Mouse (Mus musculus): ENCODE measurements at regions not wholly inside any gene's neighbourhood (a gene's known extent, or its start where the extent isn't known, plus 50 kb on each side); places are given as distances from the start of the nearest gene placed in this dataset.

DNA sequence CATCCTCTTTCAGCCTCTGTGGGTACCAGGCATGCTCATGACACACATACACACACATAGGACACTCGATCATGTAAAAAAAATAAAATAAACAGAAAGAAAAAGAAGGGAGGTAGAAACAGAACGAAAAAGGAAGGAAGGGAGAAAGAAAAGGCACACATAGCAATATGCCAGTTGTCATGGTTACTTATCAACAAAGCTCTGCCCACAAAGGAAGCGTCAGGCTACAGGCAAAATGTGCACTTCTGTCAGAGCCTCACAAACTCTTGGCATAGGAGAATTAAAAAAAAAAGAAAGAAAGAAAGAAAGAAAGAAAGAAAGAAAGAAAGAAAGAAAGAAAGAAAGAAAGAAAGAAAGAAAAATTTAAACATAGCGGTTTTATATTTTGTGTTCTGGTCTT lies 56.9 kb upstream of the Sox2 start:
- DNase-seq = no peak

DNA sequence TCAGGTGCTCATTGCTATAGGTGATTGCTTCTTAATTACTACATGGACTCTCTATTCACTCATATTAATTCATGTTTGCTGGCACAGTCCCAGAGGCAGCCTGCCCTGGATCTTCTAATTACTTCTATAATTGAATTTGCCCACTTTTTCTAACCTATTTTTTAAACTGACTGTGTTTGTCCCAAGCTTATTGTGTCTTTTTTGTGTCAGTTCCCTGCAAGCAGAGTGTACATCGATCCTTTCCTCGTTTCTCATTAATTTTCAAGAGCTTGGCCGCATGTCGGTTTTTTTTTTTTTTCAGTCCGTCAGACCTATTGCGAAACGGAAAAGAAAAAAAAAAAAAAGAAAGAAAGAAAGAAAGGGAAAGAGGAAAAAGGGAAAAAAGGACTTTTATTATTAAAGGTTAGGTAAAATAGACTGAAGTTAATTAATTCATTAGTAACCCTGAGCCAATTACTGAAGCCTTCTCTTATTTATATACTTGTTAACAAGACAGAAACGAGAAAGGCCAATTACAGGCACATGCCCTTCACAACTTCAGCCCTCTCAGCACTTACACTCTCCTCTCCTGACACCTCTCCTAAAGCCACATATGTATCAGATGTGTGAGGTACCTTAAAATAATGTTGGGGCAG lies 72.2 kb upstream of the Sox2 start:
- no peak for DNase-seq

DNA sequence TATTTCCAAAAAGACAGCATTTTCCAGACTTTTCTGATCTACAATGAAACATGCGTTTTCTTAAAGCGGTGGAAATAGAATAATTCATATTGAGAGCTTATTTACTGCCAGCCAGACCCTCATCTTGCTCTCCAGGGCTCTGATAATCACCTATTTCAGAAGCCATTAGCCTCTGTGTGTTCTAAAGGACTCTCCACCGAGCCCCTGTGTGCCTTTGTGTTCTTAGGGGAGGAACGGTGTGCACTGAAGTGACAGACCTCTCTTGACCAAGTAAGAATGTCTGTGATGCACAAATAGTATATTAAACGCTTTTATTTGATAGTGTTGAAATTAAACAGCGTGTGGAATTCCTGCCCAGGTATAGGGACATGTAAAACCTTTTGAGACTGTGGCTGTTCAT lies 73.1 kb upstream of the Sox2 start:
- DNase-seq = no peak

DNA sequence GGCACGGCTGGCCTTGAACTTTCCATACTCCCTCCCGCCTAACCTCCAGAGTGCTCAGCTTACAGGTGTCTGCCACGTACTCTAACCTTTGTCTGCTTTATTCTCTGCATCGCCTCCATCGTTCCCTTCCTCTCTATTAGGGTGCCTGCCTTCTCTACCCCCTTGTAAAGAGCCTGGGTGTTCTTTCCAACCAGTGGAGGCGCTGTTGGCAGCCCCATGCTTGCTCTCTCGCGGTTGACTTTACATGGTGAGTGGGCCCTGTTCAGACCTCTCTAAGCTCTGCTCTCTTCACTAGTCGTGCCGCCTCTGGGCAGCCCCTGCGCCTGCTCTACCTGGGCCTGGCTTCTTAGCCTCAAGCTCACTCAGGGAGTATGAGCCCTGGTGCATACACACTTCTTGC lies 74.0 kb upstream of the Sox2 start:
- DNase-seq = no peak

DNA sequence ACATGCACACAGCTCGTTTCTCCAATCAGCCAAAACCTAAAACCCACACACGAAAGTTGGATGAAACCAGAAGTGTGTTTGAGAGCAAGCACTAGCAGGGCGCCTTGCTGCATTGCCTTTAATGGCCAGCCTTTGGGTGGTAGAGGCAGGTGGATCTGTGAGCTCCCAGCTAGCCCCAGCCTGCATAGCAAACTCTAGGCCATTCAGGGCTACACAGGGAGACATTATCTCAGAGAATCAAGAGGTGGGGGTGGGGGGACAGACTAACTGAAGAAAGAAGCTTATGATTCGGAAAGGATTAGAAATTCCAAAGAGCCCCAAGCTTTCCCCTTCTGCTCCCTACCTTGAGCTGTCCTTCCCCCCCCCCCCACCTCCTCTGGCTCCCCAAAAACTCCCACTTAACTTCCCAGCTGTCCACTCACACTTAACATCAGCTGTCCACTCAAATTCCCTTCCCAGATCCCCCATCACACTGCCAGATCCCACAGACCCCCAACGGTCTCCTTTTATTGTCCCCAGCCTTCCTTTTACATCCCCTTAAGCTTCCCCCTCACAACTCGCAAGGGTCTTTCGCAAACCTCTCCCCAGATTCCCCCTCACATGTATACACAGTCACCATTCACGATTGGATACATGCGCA lies 75.4 kb upstream of the Sox2 start:
- DNase-seq = no peak

DNA sequence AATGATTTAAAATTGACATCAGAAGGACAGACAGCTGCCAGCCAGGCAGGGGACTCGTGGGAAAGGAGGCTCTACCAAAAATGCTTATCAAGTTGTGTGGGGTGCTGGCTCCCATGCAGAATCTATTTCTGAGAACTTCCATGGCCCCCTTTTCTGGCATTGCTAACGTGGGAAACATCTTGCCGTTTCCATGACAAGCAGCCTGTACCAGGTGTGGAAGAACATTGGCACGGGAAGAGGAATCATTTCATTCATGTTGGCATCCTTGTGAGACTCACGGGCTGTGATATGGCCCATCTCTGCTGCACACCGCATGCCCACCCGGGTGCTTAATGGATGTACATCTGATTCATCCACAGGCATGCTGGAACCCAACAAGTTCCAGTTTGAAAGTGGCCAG lies 76.9 kb upstream of the Sox2 start:
- DNase-seq = no peak

DNA sequence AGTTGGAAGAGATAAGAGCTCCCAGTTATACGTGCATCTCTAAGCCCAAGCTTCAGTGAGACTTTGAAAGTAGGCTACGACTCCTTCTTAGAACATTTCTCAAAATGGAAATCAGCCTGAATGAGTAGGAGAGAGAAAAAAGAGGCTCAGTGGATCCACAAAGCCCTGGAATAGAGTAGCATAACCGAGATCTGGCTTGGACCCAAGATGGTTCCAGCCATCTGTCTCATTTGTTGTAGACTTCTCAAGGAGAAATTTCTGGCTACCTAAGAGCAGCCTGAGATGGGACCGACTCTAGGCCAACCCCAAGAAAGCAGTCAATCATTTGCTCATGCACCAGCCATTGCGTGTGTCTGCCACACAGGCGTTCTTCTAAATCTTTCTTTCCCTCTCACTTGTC lies 78.1 kb upstream of the Sox2 start:
- no peak for DNase-seq

DNA sequence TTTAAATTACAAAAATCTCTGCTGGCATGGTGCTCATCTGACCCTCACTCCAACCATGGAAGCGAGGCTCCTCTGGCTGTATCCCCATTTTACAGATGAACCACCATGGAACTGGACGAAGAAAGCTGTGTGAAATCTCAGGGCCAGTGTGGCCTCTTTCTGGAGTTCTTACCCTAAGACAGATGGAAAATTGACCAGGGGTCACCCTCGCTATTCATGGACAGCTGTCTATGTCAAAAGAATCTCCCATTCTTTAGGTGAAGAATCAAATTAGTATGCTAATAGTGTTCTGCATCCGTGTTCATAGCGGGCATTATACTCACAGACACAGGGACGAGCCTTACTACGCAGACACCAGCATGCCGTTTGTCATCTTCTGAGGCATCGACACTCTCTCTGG lies 78.6 kb upstream of the Sox2 start:
- DNase-seq = no peak

DNA sequence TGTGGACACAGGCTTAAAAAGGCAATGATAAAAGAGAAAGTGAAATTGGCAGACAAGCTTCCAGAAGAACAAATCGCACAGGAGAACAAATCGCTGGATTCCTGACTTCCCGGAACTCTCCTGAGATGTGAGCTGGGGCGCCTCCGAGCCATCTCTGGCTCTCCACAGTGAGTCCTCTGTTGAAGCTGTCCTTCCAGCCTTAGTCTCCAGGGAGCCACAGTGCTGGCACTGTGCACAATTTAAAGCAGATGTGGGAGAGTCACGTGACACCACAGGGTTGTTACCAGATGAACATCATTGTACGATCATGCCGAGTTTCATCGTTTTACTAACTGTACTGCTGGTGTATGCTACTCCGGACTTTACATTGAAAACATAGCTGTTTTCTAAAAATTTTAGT lies 80.2 kb upstream of the Sox2 start:
- no peak for DNase-seq

DNA sequence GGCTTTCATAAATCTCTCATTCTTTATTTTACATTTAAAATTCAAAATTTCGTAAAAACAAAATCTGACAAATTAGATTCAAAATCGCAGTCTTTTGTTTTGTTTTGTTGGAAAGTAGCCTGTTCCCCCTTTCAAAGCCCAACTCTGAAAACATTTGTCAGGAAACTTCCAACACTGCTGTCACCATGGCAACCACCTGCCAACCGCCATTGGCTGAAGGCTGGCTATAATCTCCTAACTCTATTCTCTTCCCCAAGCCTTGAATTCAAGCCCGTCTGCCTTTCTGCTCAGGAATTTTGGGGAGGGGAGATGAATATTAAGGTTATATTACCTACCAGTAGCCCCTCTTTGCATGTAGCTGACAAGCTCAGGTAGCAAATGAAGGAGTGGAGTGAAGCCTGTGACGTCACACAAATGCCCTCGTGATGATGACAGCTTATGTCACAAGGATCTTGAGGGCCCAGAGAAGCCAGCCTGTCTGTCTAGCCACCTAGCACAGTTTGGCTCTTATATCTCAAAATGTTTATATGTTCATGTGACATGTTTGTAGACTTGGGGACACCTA lies 82.0 kb upstream of the Sox2 start:
- no peak for DNase-seq

DNA sequence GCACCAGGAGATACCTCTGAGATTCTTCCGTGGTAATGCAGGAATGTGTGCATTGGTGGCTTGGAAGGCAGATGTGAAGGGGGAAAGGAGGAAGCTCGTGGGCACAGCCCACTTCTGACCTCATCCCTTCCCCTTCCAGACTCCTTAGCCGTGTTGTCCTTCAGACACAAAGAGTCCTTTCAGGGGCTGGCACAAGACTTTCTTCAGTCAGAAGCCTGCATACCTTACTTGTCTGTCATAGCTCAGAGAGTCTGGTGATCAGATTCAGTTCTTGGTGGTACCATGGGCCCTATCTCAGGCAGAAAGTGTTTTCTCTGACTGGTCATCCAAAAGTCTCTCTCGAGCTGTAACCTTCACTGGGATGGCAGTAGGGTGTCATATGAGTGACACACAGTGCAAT lies 84.8 kb upstream of the Sox2 start:
- no peak for DNase-seq

DNA sequence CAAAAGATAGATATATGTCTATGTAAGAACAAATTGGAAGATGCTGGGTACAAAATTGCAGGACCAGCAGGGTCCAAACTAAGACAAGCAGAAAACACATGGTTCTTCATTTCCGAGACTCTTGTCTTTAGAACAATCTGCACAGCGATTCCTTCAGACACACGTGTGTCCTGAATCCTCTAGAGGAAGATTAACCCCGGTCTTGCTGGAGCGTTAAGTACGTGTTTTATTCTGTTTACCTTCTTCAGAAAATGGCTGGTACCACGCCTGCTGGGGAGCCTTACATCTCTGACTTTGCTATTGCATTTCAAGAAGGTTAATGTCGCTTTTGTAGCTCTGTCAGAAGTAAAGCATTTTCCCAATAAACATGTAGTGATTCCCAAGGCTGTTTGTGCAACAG lies 87.3 kb upstream of the Sox2 start:
- DNase-seq = no peak

DNA sequence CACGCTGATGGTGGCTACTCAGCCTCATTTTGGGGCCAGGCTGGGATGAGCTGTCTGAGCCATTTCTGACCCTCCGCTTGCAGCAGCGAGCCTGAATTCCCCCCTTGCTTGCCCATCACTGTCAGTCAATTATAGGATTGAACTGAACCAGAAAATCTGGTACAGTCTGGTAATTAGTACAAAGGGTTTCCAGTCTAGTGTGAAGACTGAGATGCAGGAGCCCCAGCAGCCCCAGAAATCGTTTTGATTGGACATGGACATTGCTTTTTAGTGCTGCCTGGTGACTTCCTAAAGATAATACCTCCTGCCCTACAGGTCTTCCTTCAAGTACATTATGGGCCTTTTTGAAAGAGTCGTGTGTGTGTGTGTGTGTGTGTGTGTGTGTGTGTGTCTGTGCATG lies 88.5 kb upstream of the Sox2 start:
- no peak for DNase-seq

DNA sequence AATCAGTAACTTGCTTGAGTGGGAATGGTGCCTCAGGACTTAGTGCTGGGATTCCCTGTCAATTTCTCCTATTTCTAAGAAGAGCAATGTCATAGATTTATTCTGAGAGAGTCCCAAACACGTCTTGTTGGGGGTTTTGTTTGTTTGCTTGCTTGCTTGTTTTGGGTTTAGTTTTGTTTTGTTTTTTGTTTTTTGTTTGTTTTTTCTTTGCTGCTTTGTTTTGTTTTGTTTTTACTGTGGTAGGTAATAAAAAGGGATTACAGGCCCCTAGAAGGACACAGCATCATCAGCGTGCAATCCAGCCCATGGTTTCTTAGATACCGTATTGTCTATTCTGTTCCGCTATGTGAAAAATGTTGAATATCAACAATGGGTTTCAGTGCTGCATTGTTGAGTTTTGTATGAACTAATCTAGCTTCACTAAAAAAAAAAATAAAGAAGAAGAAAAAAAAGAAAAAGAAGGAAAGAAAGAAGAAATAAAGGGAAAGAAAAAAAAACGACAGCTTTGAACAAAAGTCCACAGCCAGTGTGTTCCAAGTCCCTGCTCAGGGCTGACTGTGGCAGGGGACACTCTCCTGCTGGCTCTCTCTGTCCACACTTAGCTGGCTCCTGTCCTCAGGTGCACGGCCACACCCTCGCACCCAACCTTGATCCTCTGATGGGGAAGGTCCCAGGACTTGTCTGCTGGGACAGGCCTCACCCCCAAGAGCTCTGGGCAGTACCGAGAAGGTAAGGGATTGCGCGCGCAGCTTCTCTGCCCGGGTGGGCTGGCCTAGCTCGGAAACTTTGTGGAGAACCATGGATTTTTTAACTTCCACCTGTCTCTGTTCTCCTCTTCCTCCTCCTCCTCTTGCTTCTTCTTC lies 90.1 kb upstream of the Sox2 start:
- DNase-seq = no peak

DNA sequence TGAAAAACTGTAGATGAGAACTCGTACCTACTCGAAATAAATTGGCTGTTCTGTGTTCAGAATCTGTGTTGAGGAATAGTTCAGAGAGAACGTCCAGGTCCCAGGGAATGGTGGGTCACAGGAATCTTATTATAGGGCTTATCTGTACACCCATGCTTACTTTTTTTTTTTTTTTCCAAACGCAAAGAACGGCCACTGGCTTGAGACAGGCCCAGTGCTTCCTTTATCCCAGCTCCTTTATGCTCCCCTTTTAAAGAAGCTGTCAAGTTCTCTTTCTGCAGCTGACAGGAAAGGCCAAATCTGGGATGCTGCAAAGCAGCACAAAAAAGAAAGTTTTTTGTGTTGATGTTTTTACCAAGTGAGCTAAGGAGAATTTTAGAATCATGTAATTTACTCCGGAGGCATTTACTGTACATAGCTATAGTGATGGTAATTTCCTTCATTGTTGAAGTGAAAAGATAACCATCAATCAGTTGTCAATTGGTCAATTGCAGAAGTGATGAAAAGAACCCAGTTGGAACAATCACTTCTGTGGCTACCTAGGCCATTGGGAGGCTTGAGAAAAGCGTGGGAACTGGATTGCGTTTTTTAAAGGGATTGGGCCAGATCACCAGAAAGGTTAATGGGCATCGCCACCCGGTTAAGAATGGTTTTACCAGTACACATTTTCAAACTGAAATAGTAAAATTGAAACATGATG lies 91.2 kb upstream of the Sox2 start:
- no peak for DNase-seq

DNA sequence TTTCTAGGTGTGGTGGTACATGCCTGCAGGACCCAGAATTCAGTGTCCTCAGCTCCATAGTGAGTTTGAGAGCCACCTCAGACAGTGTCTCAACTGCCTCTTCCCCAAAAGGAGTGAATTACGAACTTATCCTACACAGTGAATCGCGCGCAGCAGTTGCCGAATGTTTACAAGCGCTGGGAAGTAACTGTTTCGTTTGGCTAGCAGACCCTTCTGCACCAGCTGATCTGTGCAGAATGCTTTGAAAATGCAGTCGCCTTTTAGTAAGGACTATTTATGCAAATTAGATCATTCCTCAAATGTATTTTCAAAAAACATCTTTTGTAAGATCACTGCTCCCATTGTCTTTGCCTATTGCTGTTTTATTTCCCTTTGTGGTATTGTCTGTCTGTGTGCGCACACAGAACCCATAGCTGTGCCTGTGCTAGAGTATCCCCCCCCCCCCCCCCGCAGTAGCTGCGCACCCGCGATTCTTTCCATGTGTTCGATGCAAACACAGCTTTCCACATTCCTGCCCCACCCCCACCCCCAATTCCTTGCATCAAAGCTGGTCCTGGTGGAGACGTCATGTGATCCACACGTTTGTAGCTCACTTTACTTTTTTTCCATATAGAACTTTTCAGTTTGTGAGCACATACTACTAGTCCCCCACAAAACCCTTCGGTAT lies 97.5 kb upstream of the Sox2 start:
- DNase-seq = no peak

DNA sequence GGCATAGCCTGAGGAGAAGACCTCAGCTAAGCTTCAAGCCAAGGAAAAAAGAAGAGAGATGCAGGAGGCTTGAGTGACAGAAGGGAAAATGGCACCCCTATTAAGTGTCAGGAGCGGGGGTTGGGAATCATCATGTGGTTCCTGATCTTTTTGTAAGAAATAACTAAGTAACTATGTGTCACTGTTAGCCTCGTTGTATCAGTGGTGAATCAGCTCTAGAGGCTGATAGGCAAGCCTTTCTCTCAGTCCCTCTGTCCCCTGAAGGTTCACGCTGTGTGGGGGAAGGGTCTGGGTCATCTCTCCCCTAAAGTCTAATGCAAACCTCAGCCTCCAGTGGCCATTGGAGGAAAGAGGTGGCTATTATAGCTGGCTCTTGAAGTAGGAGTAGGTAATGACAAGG lies 99.1 kb upstream of the Sox2 start:
- DNase-seq = no peak

DNA sequence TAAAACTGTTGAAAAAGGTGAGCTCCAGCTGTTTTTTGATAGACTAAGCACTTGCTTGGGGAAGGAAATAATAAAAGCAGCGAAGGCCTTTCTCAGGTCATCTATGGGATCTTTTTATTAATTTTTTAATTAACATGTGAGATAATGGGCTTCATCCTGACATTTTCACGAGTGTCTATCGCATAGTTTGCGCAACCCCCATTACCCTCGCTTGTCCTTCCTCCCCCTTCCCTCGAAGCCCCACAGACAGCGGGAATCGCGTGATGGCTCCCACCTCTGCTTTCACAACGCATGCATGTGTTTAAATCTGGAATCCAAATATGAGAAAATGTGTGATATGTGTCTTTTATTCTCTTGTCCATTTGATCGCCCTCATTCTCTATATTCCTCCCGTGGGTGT lies 100.0 kb upstream of the Sox2 start:
- DNase-seq = no peak

DNA sequence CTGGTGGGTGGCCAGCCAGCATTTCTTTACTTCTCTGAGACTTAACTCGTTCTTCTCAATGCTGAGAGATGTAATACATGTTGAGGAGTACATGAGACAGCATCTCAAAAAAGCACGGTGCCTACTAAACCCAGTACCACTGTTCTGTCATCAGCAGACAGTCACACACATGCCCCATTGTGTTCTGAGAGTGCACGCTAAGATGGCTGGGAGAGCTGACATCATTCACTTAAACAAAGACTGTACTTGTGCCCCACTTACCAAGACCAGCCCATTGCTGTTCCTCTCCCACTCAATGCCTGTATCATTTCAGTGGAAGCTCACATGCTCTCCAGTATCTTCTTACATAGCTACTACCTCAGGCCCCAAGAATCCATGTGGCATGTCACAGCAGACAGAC lies 117.8 kb upstream of the Sox2 start:
- no peak for DNase-seq

DNA sequence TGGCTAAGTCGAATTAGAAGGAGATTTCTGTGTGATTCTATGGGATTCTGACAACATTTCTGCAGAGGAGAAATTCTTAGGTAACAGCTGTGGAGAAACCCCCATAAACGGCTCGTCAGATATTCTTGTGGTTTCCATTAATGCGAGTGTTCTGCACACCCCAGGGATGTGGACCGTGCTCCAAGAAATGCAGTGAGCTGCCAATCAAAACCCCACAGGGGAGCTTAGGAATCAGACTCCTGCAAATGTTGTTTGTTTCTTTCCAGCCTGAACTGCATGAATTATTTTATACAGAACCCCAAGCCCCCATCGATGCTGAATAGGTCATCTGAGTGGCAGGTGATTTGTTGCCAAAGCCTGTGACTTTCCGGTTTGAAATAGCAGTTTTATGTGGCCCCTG lies 118.4 kb upstream of the Sox2 start:
- DNase-seq = no peak

DNA sequence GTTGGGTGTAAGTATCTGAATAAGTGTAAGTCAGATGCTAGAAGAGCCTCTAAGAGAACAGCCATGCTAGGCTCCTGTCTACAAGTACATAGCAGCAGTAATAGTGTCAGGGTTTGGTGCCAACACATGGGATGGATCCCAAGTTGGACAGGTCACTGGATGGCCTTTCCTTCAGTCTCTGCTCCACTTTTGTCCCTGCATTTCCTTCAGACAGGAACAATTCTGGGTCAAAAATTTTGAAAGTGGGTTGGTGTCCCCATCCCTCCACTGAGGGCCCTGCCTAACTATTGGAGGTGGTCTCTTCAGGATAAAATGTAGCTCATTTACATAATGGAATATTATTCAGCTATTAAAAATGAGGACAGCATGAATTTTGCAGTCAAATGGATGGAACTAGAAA lies 122.7 kb upstream of the Sox2 start:
- DNase-seq = no peak

DNA sequence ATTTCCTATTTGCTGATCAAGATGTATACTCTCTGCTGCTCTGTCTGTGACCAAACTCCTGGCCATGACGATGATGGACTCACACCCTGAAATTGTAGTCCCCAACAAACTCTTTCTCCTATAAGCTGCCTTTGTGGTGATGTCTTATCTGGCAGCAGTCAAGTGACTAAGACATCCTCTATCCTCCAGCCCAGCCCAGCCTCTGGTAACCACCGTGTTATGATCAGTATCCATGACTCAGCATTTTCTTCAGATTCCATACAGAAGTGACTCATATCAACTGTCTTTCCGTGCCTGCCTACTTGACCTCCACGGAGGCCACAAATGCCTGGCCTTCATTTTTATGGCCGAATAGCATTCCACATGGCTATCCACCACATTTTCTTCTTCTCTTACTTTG lies 124.5 kb upstream of the Sox2 start:
- DNase-seq = no peak
